Mouse (Mus musculus) thymus, adult 2 months (tissue): Measurements from ENCODE around the gene Disc1.

Experiments used
- CTCF ChIP-seq: fragments of 200-500 bp; IDR thresholded peaks from 2 replicates; pipeline ENCODE4 v1.5.1; 2012; ENCODE audit warnings: mild to moderate bottlenecking, control low read depth, low read length, moderate library complexity, borderline replicate concordance; ENCODE audit not compliant: control insufficient read depth, poor library complexity, insufficient read depth; ENCODE audit errors: extremely low read depth
- POLR2A ChIP-seq: fragments of 200-500 bp; IDR thresholded peaks from 2 replicates; pipeline ENCODE4 v1.6.1; 2012; ENCODE audit warnings: mild to moderate bottlenecking, low read length, control low read depth, moderate library complexity; ENCODE audit not compliant: control insufficient read depth, poor library complexity, insufficient read depth; ENCODE audit errors: extremely low read depth

DNA sequence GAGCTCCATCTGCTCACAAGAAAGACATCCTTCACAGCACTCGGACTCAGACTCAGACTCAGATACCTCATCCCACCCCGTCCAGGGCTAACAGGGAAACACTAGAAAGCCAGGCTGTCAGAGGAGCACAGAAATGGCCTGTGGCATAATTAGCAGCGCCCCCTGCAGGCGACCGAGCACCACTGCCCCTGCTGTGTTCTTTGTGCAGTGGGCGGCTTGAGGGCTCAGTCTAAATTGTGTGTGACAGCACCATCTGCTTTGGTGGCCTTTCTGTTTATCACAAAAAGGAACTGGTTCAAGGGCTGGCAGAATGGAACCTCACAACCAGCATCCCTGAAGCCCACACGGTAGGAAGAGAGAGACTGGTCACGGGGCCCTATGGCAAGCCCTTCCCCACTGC is 19.3 kb upstream of the Disc1 start:
- TF ChIP-seq CTCF (peak; percentile 94), POLR2A (no peak)
